Mouse (Mus musculus) kidney, adult 2 months (tissue): ENCODE data around the gene Fut8.

ENCODE experiments used
- CTCF ChIP-seq: fragments of 200-500 bp; conservative IDR thresholded peaks from 2 replicates; pipeline ENCODE4 v1.5.1; 2011; ENCODE audit warnings: low read depth, mild to moderate bottlenecking, control low read depth, low read length, moderate library complexity, mixed read lengths; ENCODE audit not compliant: insufficient read depth, insufficient read length
- POLR2A ChIP-seq: fragments of 200-500 bp; IDR thresholded peaks from one replicate; pipeline ENCODE4 v1.6.1; 2011; ENCODE audit warnings: low read depth, low read length, control low read depth

- no peak for TF ChIP-seq CTCF
- no peak for TF ChIP-seq POLR2A
These were observed 269.8 kb downstream of the Fut8 start for GRCm38 (mm10) chr12:77507770-77508169.
